Mouse (Mus musculus) liver, embryonic 14.5 days (tissue): ENCODE results near the gene Mrgprh. TPM values are rescaled to one million over a fixed set of nuclear protein-coding genes. Genes with fewer than 3 reads are reported as not detected.

ENCODE experiments used
- ATAC-seq: fragments of 200-750 bp; cut with Nextera tagmentation; 2 replicates; pipeline ENCODE4 v1.8.0; 2017; ENCODE audit warnings: moderate number of reproducible peaks, mild to moderate bottlenecking, moderate library complexity; ENCODE audit not compliant: insufficient read depth
- DNase-seq, 3 experiments: peaks; one replicate each; pipeline ENCODE4 v3.0.0-alpha.2; 2012 to 2013; ENCODE audit warnings: low read depth in 3 of 3, low spot score in 3 of 3
- H3K27ac ChIP-seq: fragments of 300-500 bp; sonication (generic); 2 replicates; pipeline ENCODE4 v1.5.1; 2014; ENCODE audit warnings: moderate library complexity, mild to moderate bottlenecking, control low read depth, inconsistent platforms
- H3K27me3 ChIP-seq: fragments of 300-500 bp; sonication (generic); 2 replicates; pipeline ENCODE4 v1.6.1; 2014; ENCODE audit warnings: mild to moderate bottlenecking, low read length, moderate library complexity; ENCODE audit not compliant: control insufficient read depth, insufficient read depth
- H3K36me3 ChIP-seq: fragments of 300-500 bp; sonication (generic); replicated peaks from 2 replicates; pipeline ENCODE4 v1.6.1; 2014; ENCODE audit warnings: low read depth; ENCODE audit not compliant: control insufficient read depth, insufficient read depth
- H3K4me1 ChIP-seq, 2 experiments: fragments of 200-500 bp in 1 of 2; fragments of 300-500 bp in 1 of 2; sonication (generic) in 1 of 2; replicated peaks; 2 replicates each; pipeline ENCODE4 v1.6.1; 2012 to 2014; ENCODE audit warnings: antibody characterized with exemption in 1 of 2, inconsistent platforms in 1 of 2, low read length in 1 of 2; ENCODE audit not compliant: control insufficient read depth in 2 of 2, insufficient read depth in 2 of 2
- H3K4me2 ChIP-seq: fragments of 300-500 bp; sonication (generic); 2 replicates; pipeline ENCODE4 v1.6.1; 2014; ENCODE audit warnings: low read depth, mild to moderate bottlenecking, control low read depth, moderate library complexity
- H3K4me3 ChIP-seq, 2 experiments: fragments of 200-500 bp in 1 of 2; fragments of 300-500 bp in 1 of 2; sonication (generic) in 1 of 2; 2 replicates each; pipeline ENCODE4 v1.5.1; 2012 to 2014; ENCODE audit warnings: low read depth in 2 of 2, low read length in 2 of 2, mild to moderate bottlenecking in 2 of 2, control low read depth in 1 of 2, inconsistent platforms in 1 of 2, moderate library complexity in 1 of 2; ENCODE audit not compliant: insufficient read depth in 1 of 2
- H3K9ac ChIP-seq: fragments of 300-500 bp; sonication (generic); replicated peaks from 2 replicates; pipeline ENCODE4 v1.6.1; 2014; ENCODE audit warnings: mild to moderate bottlenecking, control low read depth, moderate library complexity
- H3K9me3 ChIP-seq: fragments of 300-500 bp; sonication (generic); 2 replicates; pipeline ENCODE4 v1.6.1; 2016; ENCODE audit warnings: low read length, mixed read lengths; ENCODE audit not compliant: control insufficient read depth
- CTCF ChIP-seq: IDR thresholded peaks from 2 replicates; pipeline ENCODE4 v1.5.1; 2016; ENCODE audit warnings: antibody characterized with exemption, low read depth, control low read depth
- EP300 ChIP-seq: IDR thresholded peaks from 2 replicates; pipeline ENCODE4 v1.6.1; 2016; ENCODE audit warnings: antibody characterized with exemption, low read depth
- WGBS: fragments of 180-500 bp; shearing (Covaris S2); extraction: QIAGEN DNeasy Blood & Tissue Kit; methylation state at CpG from one replicate; pipeline ENCODE4 v1.1.7; 2014; ENCODE audit not compliant: insufficient replicate concordance; 5-methylcytosine and 5-hydroxymethylcytosine counted together
- polyA plus RNA-seq, 2 experiments: library from polyadenylated mRNA; depleted of rRNA in 1 of 2; stranded (reverse) in 1 of 2; unstranded in 1 of 2; fragments of >200 nt; fragmentation: Nextera tagmentation in 1 of 2; extraction: Ambion mirVana in 1 of 2; gene quantifications; 2 replicates each; pipeline versions ENCODE4 v1.2.1 to v1.2.3; 2012 to 2014

Gene Mrgprh
- polyA plus RNA-seq, 2 experiments = not detected

DNA sequence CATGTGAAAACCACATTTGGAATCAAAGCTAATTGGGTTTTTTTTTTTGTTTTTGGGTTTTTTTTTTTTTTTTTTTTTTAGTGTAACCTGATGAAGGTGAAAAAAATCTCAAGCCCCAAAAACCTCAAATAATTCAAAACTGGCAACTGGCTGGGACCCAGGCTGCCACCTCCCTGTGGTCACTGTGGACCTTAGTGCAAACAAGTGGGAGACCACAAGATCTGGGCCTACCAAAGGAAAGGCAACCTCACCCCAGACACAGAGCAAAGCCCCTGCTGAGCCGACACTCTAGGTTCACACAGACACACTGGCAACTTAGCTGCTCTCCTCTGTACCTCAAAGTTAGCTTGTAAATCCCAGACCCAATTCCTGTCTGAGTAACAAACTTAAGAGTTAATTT is 28.5 kb downstream of the Mrgprh start:
- Histone ChIP-seq H3K9me3 (no peaks in the 10 kb centered on the region), H3K4me3 (no peak overlapping the region), H3K4me1 (no peaks in the 10 kb centered on the region), H3K27me3 (no peaks in the 10 kb centered on the region), H3K4me2 (no peak overlapping the region), H3K36me3 (no peaks in the 10 kb centered on the region; the same call in 1 of the 2 replicates), H3K27ac (no peak overlapping the region), H3K9ac (no peak overlapping the region)
- no peak for TF ChIP-seq CTCF
- TF ChIP-seq EP300 = no peak
- ATAC-seq (no peak), DNase-seq (no peak)
- 76% methylated on average over 1 of the region's 1 CpGs for WGBS

DNA sequence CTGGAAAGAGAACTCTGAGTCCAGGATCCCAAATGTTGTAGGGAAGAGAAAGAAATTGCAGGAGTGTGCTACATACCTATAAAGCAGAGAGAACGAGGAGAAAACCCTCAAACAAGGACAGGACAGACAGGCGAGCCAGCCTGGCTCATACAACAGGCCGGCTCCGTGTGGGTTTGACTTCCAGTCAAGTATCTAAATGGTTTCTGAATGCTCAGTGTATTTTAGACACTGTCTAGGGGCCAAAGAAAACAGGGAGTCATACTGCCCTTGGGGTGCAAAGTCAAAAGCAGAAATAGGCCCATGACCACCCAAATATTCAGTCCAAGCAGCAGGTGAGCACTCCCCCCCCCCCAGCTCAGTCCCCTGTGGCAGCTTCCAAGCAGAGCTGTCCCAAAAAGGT is 30.0 kb downstream of the Mrgprh start:
- Histone ChIP-seq H3K4me3 (no peak overlapping the region), H3K27ac (no peak overlapping the region), H3K27me3 (no peaks in the 10 kb centered on the region), H3K36me3 (peaks cover 2% of the 10 kb centered on the region), H3K4me2 (no peak overlapping the region), H3K4me1 (no peaks in the 10 kb centered on the region), H3K9ac (no peak overlapping the region), H3K9me3 (no peaks in the 10 kb centered on the region)
- whole genome bisulfite sequencing = 86% methylated on average over 4 of the region's 4 CpGs
- TF ChIP-seq CTCF = no peak
- TF ChIP-seq EP300 = no peak
- DNase-seq (no peak), ATAC-seq (no peak)

DNA sequence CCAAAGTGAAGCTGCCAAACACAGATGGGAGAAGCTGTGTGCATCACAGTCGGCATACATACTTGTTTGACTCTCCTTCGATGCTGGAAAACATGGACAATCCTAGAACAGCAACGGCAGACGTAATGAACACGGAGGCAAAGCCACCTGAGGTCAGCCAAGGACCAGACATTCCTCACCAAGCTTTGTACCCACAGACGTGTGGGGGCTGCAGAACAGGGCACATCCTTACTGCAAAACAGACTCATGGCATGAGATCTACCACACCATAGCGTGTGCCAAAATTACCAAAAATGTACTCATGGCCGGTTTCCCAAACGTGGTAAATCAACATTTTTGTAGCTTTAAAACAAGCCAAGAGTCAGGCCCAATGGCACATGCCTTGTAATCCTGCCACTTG is 30.6 kb downstream of the Mrgprh start:
- Histone ChIP-seq H3K4me1 (no peaks in the 10 kb centered on the region), H3K4me3 (no peak overlapping the region), H3K27ac (no peak overlapping the region), H3K4me2 (no peak overlapping the region), H3K9me3 (no peaks in the 10 kb centered on the region), H3K36me3 (peaks cover 8% of the 10 kb centered on the region), H3K27me3 (no peaks in the 10 kb centered on the region), H3K9ac (no peak overlapping the region)
- no peak for ATAC-seq
- WGBS = 80% methylated on average over 9 of the region's 9 CpGs
- DNase-seq = no peak
- no peak for TF ChIP-seq EP300
- TF ChIP-seq CTCF = no peak

DNA sequence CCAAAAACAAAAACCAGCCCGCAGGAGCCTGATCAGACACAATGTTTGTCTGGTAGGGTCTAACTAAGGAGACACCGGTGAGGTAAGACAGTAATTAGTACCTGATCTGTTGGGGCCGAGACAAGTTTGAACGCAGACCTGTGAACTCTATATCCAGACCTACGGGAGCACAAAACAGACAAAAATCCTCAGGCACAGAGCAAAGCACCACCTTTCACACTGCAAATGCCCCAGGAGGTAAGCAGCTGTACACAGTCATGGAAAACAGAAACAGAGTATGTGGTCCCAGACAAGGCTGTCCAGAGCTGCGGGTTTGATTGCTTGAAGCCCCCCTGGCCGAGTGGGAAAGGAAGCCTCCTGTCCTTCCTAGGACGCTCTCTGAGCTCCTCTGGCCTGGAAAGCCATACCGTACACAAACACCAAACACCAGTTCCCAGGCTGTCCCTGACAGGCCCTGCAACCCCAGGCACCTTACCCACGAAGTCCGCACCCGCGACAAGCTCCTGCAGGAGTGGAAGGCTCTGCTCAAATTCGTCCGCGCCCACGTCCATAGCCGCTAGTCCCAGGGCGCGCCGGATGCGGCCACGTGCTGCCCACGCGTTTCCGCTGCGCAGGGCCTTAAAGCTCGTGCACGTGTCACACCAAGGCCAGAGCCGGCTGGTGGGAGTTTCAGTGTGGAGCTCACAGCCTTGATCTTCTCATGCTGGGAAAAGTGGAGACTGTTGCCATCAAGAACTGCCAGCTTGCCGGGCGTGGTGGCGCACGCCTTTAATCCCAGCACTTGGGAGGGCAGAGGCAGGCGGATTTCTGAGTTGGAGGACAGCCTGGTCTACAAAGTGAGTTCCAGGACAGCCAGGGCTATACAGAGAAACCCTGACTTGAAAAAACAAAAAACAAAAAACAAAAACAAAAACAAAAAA is 33.8 kb downstream of the Mrgprh start, which contains the start of gene Pnldc1:
TSS of gene Pnldc1 (minus strand) at position 870 of the 920 bp plus-strand sequence.
- H3K4me3 ChIP-seq = no peak within 1 kb of the TSS
- ATAC-seq (no peak), DNase-seq (no peak)
- 77% methylated on average over 35 of the region's 35 CpGs for WGBS
- H3K9ac ChIP-seq = no peak within 1 kb of the TSS
- peaks cover 36% of the 10 kb centered on the region for H3K36me3 ChIP-seq
- TF ChIP-seq CTCF (no peak), EP300 (no peak)
- no peak within 1 kb of the TSS for H3K4me2 ChIP-seq
- H3K9me3 ChIP-seq = no peaks in the 10 kb centered on the region
- H3K27me3 ChIP-seq = no peaks in the 10 kb centered on the region
- no peak within 1 kb of the TSS for H3K27ac ChIP-seq
- H3K4me1 ChIP-seq = peaks cover 0 to under 1% of the 10 kb centered on the region in 2 experiments; a peak in 1 of 4 replicates

DNA sequence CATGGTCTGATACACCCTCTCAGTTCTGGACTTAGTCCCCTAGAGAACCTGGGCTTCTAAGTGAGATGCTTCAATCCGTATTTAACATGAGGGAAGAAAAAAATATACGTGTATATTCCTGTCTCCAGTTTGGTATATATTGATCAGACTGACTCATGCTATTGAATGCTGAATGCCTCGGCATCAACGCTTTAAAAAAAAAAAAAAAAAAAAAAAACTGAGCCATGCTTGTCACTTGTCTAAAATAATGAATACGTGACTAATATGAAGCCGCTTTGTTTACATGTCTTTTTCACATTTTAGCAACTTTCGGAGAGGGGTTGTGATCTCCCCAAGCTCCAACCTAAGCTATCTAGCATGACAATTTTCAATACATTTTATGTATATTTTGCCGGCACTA is 34.6 kb downstream of the Mrgprh start:
- WGBS = 75% methylated on average over 8 of the region's 8 CpGs
- TF ChIP-seq EP300 = no peak
- H3K36me3 ChIP-seq = peaks cover 36% of the 10 kb centered on the region
- H3K9ac ChIP-seq = no peak overlapping the region
- no peak for DNase-seq
- ATAC-seq = no peak
- H3K27ac ChIP-seq = no peak overlapping the region
- no peak overlapping the region for H3K4me3 ChIP-seq
- no peaks in the 10 kb centered on the region for H3K9me3 ChIP-seq
- H3K27me3 ChIP-seq = no peaks in the 10 kb centered on the region
- peaks cover 2 to 3% of the 10 kb centered on the region in 2 experiments; a peak in 2 of 4 replicates for H3K4me1 ChIP-seq
- H3K4me2 ChIP-seq = no peak overlapping the region
